Mouse (Mus musculus) MEL (cell line): ENCODE measurements around the gene Nrf1. TPM values are rescaled to one million over a fixed set of nuclear protein-coding genes. Genes with fewer than 3 reads are reported as not detected.

Source experiments
- DNase-seq: peaks from one replicate; pipeline ENCODE4 v3.0.0; 2011; ENCODE audit warnings: low read depth, low spot score
- H3K27ac ChIP-seq: 2 replicates; pipeline ENCODE4 v1.5.1; 2012; ENCODE audit warnings: low read depth, mild to moderate bottlenecking, control low read depth, low read length, moderate library complexity; ENCODE audit not compliant: control insufficient read depth
- H3K27me3 ChIP-seq, 2 experiments: fragments of 150-350 bp in 1 of 2; sonication (generic) in 1 of 2; 2 replicates each; pipeline ENCODE4 v1.6.1; 2012; ENCODE audit warnings: low read length in 2 of 2, mild to moderate bottlenecking in 2 of 2, improper control_type of control experiment in 1 of 2, moderate library complexity in 1 of 2; ENCODE audit not compliant: insufficient read depth in 2 of 2, control insufficient read depth in 1 of 2
- H3K36me3 ChIP-seq, 2 experiments: 2 replicates each; pipeline ENCODE4 v1.6.1; 2012 to 2014; ENCODE audit warnings: low read length in 2 of 2, improper control_type of control experiment in 1 of 2, inconsistent platforms in 1 of 2, mild to moderate bottlenecking in 1 of 2; ENCODE audit not compliant: insufficient read depth in 2 of 2, control insufficient read depth in 1 of 2
- H3K4me1 ChIP-seq, 2 experiments: fragments of 150-350 bp in 1 of 2; sonication (generic) in 1 of 2; 2 replicates each; pipeline ENCODE4 v1.6.1; 2012; ENCODE audit warnings: low read length in 2 of 2, improper control_type of control experiment in 1 of 2, mild to moderate bottlenecking in 1 of 2; ENCODE audit not compliant: insufficient read depth in 2 of 2, control insufficient read depth in 1 of 2
- H3K4me3 ChIP-seq, 2 experiments: fragments of 150-350 bp in 1 of 2; sonication (generic) in 1 of 2; 2 replicates each; pipeline ENCODE4 v1.5.1; 2012; ENCODE audit warnings: low read depth in 2 of 2, low read length in 2 of 2, mild to moderate bottlenecking in 2 of 2, moderate library complexity in 2 of 2, control low read depth in 1 of 2, improper control_type of control experiment in 1 of 2; ENCODE audit not compliant: control insufficient read depth in 1 of 2, insufficient read depth in 1 of 2
- H3K79me2 ChIP-seq: 2 replicates; pipeline ENCODE4 v1.6.1; 2012; ENCODE audit warnings: mild to moderate bottlenecking, low read length, moderate library complexity; ENCODE audit not compliant: control insufficient read depth, poor library complexity, insufficient read depth
- H3K9ac ChIP-seq: 2 replicates; pipeline ENCODE4 v1.6.1; 2012; ENCODE audit warnings: low read depth, mild to moderate bottlenecking, control low read depth, low read length, moderate library complexity; ENCODE audit not compliant: control insufficient read depth, poor library complexity, severe bottlenecking
- H3K9me3 ChIP-seq: fragments of 150-350 bp; sonication (generic); replicated peaks from 2 replicates; pipeline ENCODE4 v1.6.1; 2012; ENCODE audit warnings: mild to moderate bottlenecking, low read length, improper control_type of control experiment, moderate library complexity; ENCODE audit not compliant: insufficient read depth
- BHLHE40 ChIP-seq: IDR thresholded peaks from 2 replicates; pipeline ENCODE4 v1.6.1; 2012; ENCODE audit warnings: low read depth, mild to moderate bottlenecking, inconsistent platforms, low read length, improper control_type of control experiment, borderline replicate concordance
- CHD1 ChIP-seq: IDR thresholded peaks from 2 replicates; pipeline ENCODE4 v1.6.1; 2012; ENCODE audit warnings: low read depth, mild to moderate bottlenecking, inconsistent platforms, low read length, improper control_type of control experiment
- CHD2 ChIP-seq: IDR thresholded peaks from 2 replicates; pipeline ENCODE4 v1.6.1; 2011; ENCODE audit warnings: low read length, improper control_type of control experiment
- E2F4 ChIP-seq: IDR thresholded peaks from 2 replicates; pipeline ENCODE4 v1.6.1; 2011; ENCODE audit warnings: low read depth, low read length, improper control_type of control experiment, borderline replicate concordance
- EP300 ChIP-seq, 2 experiments: IDR thresholded peaks; 2 replicates each; pipeline ENCODE4 v1.6.1; 2011; ENCODE audit warnings: improper control_type of control experiment in 2 of 2, low read length in 2 of 2, low read depth in 1 of 2, mild to moderate bottlenecking in 1 of 2
- HCFC1 ChIP-seq: IDR thresholded peaks from 2 replicates; pipeline ENCODE4 v1.6.1; 2012; ENCODE audit warnings: low read depth, mild to moderate bottlenecking, inconsistent platforms, low read length, improper control_type of control experiment, moderate library complexity
- KAT2A ChIP-seq: conservative IDR thresholded peaks from 2 replicates; pipeline ENCODE4 v1.6.1; 2012; ENCODE audit warnings: low read depth, low read length, improper control_type of control experiment, inconsistent platforms
- MAX ChIP-seq: IDR thresholded peaks from 2 replicates; pipeline ENCODE4 v1.6.1; 2011; ENCODE audit warnings: low read length, improper control_type of control experiment
- MEF2A ChIP-seq: IDR thresholded peaks from 2 replicates; pipeline ENCODE4 v1.6.1; 2014; ENCODE audit warnings: low read depth, mild to moderate bottlenecking, inconsistent platforms, low read length, improper control_type of control experiment; ENCODE audit not compliant: poor library complexity, insufficient replicate concordance, severe bottlenecking; ENCODE audit errors: extremely low read depth
- MXI1 ChIP-seq: IDR thresholded peaks from 2 replicates; pipeline ENCODE4 v1.6.1; 2011; ENCODE audit warnings: mild to moderate bottlenecking, low read depth, low read length, improper control_type of control experiment
- MYB ChIP-seq: IDR thresholded peaks from 2 replicates; pipeline ENCODE4 v1.6.1; 2011; ENCODE audit warnings: mild to moderate bottlenecking, low read depth, low read length, improper control_type of control experiment
- MYC ChIP-seq: IDR thresholded peaks from 2 replicates; pipeline ENCODE4 v1.6.1; 2011; ENCODE audit warnings: low read depth, mild to moderate bottlenecking, low read length, improper control_type of control experiment, moderate library complexity
- NELFE ChIP-seq: IDR thresholded peaks from 2 replicates; pipeline ENCODE4 v1.6.1; 2011; ENCODE audit warnings: low read depth, low read length, improper control_type of control experiment
- NRF1 ChIP-seq: IDR thresholded peaks from 2 replicates; pipeline ENCODE4 v1.6.1; 2014; ENCODE audit warnings: low read depth, mild to moderate bottlenecking, inconsistent platforms, low read length, improper control_type of control experiment, moderate library complexity; ENCODE audit not compliant: poor library complexity, insufficient read depth, severe bottlenecking
- RAD21 ChIP-seq: IDR thresholded peaks from 2 replicates; pipeline ENCODE4 v1.6.1; 2011; ENCODE audit warnings: mild to moderate bottlenecking, low read depth, low read length, improper control_type of control experiment
- RCOR1 ChIP-seq: IDR thresholded peaks from 2 replicates; pipeline ENCODE4 v1.6.1; 2012; ENCODE audit warnings: low read depth, mild to moderate bottlenecking, inconsistent platforms, low read length, improper control_type of control experiment
- SMC3 ChIP-seq: IDR thresholded peaks from 2 replicates; pipeline ENCODE4 v1.6.1; 2011; ENCODE audit warnings: low read depth, low read length, improper control_type of control experiment
- UBTF ChIP-seq: IDR thresholded peaks from 2 replicates; pipeline ENCODE4 v1.6.1; 2012; ENCODE audit warnings: low read depth, mild to moderate bottlenecking, inconsistent platforms, low read length, improper control_type of control experiment, moderate library complexity, borderline replicate concordance; ENCODE audit not compliant: insufficient read depth
- USF1 ChIP-seq: IDR thresholded peaks from 2 replicates; pipeline ENCODE4 v1.6.1; 2014; ENCODE audit warnings: low read depth, mild to moderate bottlenecking, inconsistent platforms, low read length, improper control_type of control experiment, moderate library complexity
- USF2 ChIP-seq, 2 experiments: IDR thresholded peaks; 2 replicates each; pipeline ENCODE4 v1.6.1; 2011 to 2012; ENCODE audit warnings: improper control_type of control experiment in 2 of 2, low read length in 2 of 2, borderline replicate concordance in 1 of 2, inconsistent platforms in 1 of 2, low read depth in 1 of 2, mild to moderate bottlenecking in 1 of 2; ENCODE audit not compliant: insufficient read depth in 1 of 2
- ZC3H11A ChIP-seq: IDR thresholded peaks from 2 replicates; pipeline ENCODE4 v1.6.1; 2012; ENCODE audit warnings: low read depth, mild to moderate bottlenecking, inconsistent platforms, low read length, improper control_type of control experiment
- ZKSCAN1 ChIP-seq: IDR thresholded peaks from 2 replicates; pipeline ENCODE4 v1.6.1; 2012; ENCODE audit warnings: low read depth, mild to moderate bottlenecking, inconsistent platforms, low read length, improper control_type of control experiment, moderate library complexity
- ZMIZ1 ChIP-seq: IDR thresholded peaks from 2 replicates; pipeline ENCODE4 v1.6.1; 2012; ENCODE audit warnings: low read depth, mild to moderate bottlenecking, inconsistent platforms, low read length, improper control_type of control experiment, moderate library complexity
- ZNF384 ChIP-seq: IDR thresholded peaks from 2 replicates; pipeline ENCODE4 v1.6.1; 2012; ENCODE audit warnings: low read depth, mild to moderate bottlenecking, inconsistent platforms, low read length, improper control_type of control experiment
- polyA plus RNA-seq, 2 experiments: library from polyadenylated mRNA; stranded (reverse) in 1 of 2; unstranded in 1 of 2; fragments of >175 nt in 1 of 2; fragments of >200 nt in 1 of 2; gene quantifications; 2 replicates each; pipeline versions ENCODE4 v1.2.1 to v1.2.4; 2012; ENCODE audit warnings: low replicate concordance in 2 of 2, low read depth in 1 of 2; ENCODE audit not compliant: insufficient read length in 2 of 2, insufficient read depth in 1 of 2, missing spikeins in 1 of 2
- total RNA-seq: library from RNA; depleted of rRNA; stranded (reverse); fragments of 300-350 nt; gene quantifications from 2 replicates; pipeline ENCODE4 v1.2.3, GENCODE M21; 2012

Gene Nrf1
- total and polyA plus RNA-seq, 3 experiments = 56.5 to 93.7 (median 60.4) TPM

DNA sequence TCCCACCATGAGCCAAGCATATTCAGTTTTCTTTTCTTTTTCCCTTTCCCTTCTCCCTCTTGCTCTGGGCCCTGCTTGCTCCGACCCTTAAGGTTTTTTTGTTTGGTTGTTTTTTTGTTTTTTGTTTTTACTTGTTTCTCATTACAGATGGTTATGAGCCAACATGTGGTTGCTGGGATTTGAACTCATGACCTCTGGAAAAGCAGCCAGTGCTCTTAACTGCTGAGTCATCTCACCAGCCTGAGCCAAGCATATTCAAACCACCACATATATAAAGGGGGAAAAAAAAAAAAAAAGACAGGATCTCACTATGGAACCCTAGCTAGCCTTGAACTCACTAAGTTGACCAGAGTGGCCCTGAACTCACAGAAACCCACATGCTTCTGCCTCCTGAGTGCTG lies 26.5 kb upstream of the Nrf1 start:
- Histone ChIP-seq H3K9ac (no peak overlapping the region), H3K27me3 (no peaks in the 10 kb centered on the region; a peak in 1 of 4 replicates), H3K27ac (no peak overlapping the region), H3K36me3 (no peaks in the 10 kb centered on the region), H3K9me3 (no peaks in the 10 kb centered on the region), H3K79me2 (no peaks in the 10 kb centered on the region), H3K4me3 (no peak overlapping the region), H3K4me1 (peaks cover 0 to under 1% of the 10 kb centered on the region in 2 experiments; a peak in 1 of 4 replicates)
- DNase-seq = no peak
- TF ChIP-seq MAX (no peak), ZNF384 (0 out of 2 replicates have a peak, but pooled peaks have one; percentile 16)

- TF ChIP-seq CHD2 = no peak
- no peak for TF ChIP-seq USF2 (IDR thresholded peaks at IDR 0.05; ENCODE audit: borderline replicate concordance in 1 of 2, insufficient read depth in 1 of 2, low read depth in 1 of 2, low read length in 2 of 2)
- TF ChIP-seq MYB = no peak
- TF ChIP-seq ZNF384 = no peak
- TF ChIP-seq E2F4 = no peak
- no peak for TF ChIP-seq KAT2A
- TF ChIP-seq SMC3 = no peak
- no peak for TF ChIP-seq CHD1
- TF ChIP-seq ZC3H11A = no peak
- TF ChIP-seq UBTF = no peak
- TF ChIP-seq ZKSCAN1 = no peak
- no peak for TF ChIP-seq MXI1
- no peak for TF ChIP-seq MAX
- no peak for TF ChIP-seq BHLHE40
- TF ChIP-seq, all 39 proteins: peak for 0
- no peaks in the 10 kb centered on the region; a peak in 1 of 4 replicates for H3K27me3 ChIP-seq
- no peaks in the 10 kb centered on the region for H3K9me3 ChIP-seq
- H3K9ac ChIP-seq = no peak overlapping the region
- H3K36me3 ChIP-seq = no peaks in the 10 kb centered on the region
- DNase-seq = no peak
- peaks cover 0 to 5% of the 10 kb centered on the region in 2 experiments; a peak in 1 of 4 replicates for H3K4me1 ChIP-seq
- no peak overlapping the region for H3K27ac ChIP-seq
- H3K4me3 ChIP-seq = no peak overlapping the region
- no peaks in the 10 kb centered on the region for H3K79me2 ChIP-seq
Measured at GRCm38 (mm10) chr6:30021656-30022055, 26.1 kb upstream of the Nrf1 start.

DNA sequence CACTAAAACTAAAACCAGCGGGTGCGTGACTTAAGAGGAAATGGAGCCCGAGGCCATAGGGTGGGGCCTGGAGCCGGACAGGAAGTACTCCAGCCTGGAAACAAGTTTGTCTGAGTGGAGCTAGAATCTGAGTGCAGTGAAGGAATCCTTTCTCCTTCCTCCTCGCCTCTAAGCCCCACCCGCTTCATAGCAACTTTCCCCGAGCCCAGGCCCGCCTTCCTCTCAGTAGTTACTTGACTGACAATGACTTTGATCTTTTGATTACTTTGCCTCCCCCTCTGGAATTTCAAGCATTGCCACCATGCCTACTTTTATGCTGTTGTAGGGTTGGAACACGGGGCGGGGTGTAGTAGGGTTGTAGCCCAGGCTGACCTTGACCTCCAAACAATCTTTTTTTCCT lies 21.0 kb upstream of the Nrf1 start:
- Histone ChIP-seq H3K36me3 (no peaks in the 10 kb centered on the region), H3K9ac (no peak overlapping the region; the same call in 1 of the 2 replicates), H3K79me2 (no peaks in the 10 kb centered on the region), H3K9me3 (no peaks in the 10 kb centered on the region), H3K4me1 (peaks cover 0 to 10% of the 10 kb centered on the region in 2 experiments; a peak in 2 of 4 replicates), H3K27ac (no peak overlapping the region), H3K27me3 (no peaks in the 10 kb centered on the region; a peak in 2 of 4 replicates), H3K4me3 (no peak overlapping the region)
- no peak for DNase-seq
- TF ChIP-seq HCFC1 (no peak), ZC3H11A (no peak), KAT2A (no peak), NRF1 (no peak), ZMIZ1 (no peak), NELFE (no peak), MXI1 (no peak), BHLHE40 (no peak), USF1 (no peak), MYB (no peak), MAX (no peak), MEF2A (no peak), EP300 (IDR thresholded peaks at IDR 0.05; ENCODE audit: low read depth in 1 of 2, low read length in 2 of 2) (no peak), RAD21 (no peak), CHD1 (no peak), MYC (no peak), ZNF384 (no peak), RCOR1 (no peak)
